ENCODE assay signal across 8 mouse cellular contexts in the genomic region with DNA sequence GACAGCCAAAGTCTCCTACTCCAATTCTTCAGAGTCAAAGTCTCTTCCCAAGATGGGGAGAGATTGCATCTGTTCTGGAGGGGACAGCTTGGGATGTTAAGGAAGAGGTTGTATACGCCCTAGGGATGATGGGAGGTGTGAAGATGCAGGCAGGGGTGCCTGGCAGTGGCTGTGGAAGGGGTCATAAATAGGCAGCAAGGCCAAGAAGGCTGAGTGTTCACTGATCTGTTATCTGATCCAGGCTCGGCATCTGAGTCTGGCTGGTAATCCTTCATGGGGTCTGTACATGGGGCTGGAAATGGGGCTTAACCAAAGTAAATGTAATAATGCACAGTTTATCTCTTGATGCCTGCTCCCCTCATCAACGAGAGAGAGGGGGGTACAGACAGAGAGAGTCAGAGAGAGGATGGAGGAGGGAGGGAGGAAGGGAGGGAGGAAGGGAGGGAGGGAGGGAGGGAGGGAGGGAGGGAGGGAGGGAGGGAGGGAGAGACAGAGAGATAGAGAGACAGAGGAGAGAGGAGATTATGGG. TPM values are rescaled to one million over a fixed set of nuclear protein-coding genes. Genes with fewer than 3 reads are reported as not detected.
A peak's percentile ranks its signal among the peaks of the same experiment; 100 is the strongest.
DNase-seq lines count a peak whose midpoint lies in the region; ATAC-seq and TF ChIP-seq lines count a peak whose summit lies in the region.

Gene Col1a2 (plus strand): TSS at position 212 of the 529 bp plus-strand sequence.

- H3K27me3 ChIP-seq in testis, adult 2 months (ENCODE audit: control insufficient read depth, insufficient read depth, low read length): no peaks in the 10 kb centered on the region; the same call in 1 of the 2 replicates
- no peaks in the 10 kb centered on the region for H3K27me3 ChIP-seq in embryonic facial prominence, embryonic 15.5 days
- H3K27me3 ChIP-seq in liver, embryonic 11.5 days (replicated peaks; ENCODE audit: control insufficient read depth, insufficient read depth, low read length): peaks cover 5% of the 10 kb centered on the region

- TF ChIP-seq CTCF in testis, adult 2 months (IDR thresholded peaks at IDR 0.05; ENCODE audit: control insufficient read depth, insufficient read depth, insufficient replicate concordance, low read depth, low read length): no peak

- peak within 1 kb of the TSS; percentile 64 for H3K9ac ChIP-seq in embryonic facial prominence, embryonic 15.5 days
- peak within 1 kb of the TSS; percentile 50 for H3K9ac ChIP-seq in liver, embryonic 11.5 days (ENCODE audit: low read depth, low read length)

- peaks cover 7% of the 10 kb centered on the region for H3K4me1 ChIP-seq in testis, adult 2 months (ENCODE audit: control insufficient read depth, insufficient read depth, low read length)
- H3K4me1 ChIP-seq in embryonic facial prominence, embryonic 15.5 days: peaks cover 11% of the 10 kb centered on the region
- H3K4me1 ChIP-seq in liver, embryonic 11.5 days (replicated peaks; ENCODE audit: control insufficient read depth, insufficient read depth, low read length): 0 out of 2 replicates have a peak, but pooled peaks cover 2% of the 10 kb centered on the region

- 15% methylated on average over 3 of the region's 3 CpGs for WGBS in embryonic facial prominence, embryonic 15.5 days
- 19% methylated on average over 2 of the region's 3 CpGs for WGBS in liver, embryonic 11.5 days

- no peak for TF ChIP-seq POLR2A in testis, adult 2 months (IDR thresholded peaks at IDR 0.05; ENCODE audit: control insufficient read depth, low read depth, low read length)

- no peak for ATAC-seq in embryonic facial prominence, embryonic 15.5 days (ENCODE audit: insufficient number of reproducible peaks, low FRiP score, low TSS enrichment, low read depth)
- no peak; the same call in 1 of the 2 replicates for ATAC-seq in liver, embryonic 11.5 days (replicated peaks; ENCODE audit: low FRiP score)
- no peak for ATAC-seq in inflammation-experienced regulatory T-cells, adult 6 months

- H3K27ac ChIP-seq in testis, adult 2 months (ENCODE audit: control insufficient read depth, insufficient read depth, low read depth, low read length): peak within 1 kb of the TSS; percentile 70
- H3K27ac ChIP-seq in embryonic facial prominence, embryonic 15.5 days (replicated peaks): peak within 1 kb of the TSS; percentile 96
- no peak within 1 kb of the TSS for H3K27ac ChIP-seq in liver, embryonic 11.5 days (ENCODE audit: low read depth, low read length)

- no peaks in the 10 kb centered on the region for H3K36me3 ChIP-seq in testis, adult 2 months (ENCODE audit: control insufficient read depth, insufficient read depth, low read length)
- H3K36me3 ChIP-seq in embryonic facial prominence, embryonic 15.5 days: no peaks in the 10 kb centered on the region
- H3K36me3 ChIP-seq in liver, embryonic 11.5 days (ENCODE audit: control insufficient read depth, insufficient read depth, low read length): no peaks in the 10 kb centered on the region

- H3K4me2 ChIP-seq in embryonic facial prominence, embryonic 15.5 days (replicated peaks): peak within 1 kb of the TSS; percentile 71
- H3K4me2 ChIP-seq in liver, embryonic 11.5 days: peak within 1 kb of the TSS; percentile 68

- DNase-seq in testis, postnatal 10 days (ENCODE audit: low spot score): no peak
- DNase-seq in heart, postnatal 25 days (ENCODE audit: low spot score): no peak
- no peak for DNase-seq in liver, embryonic 11.5 days (ENCODE audit: low spot score)
- no peak for DNase-seq in right cerebral cortex, postnatal 14 days
- no peak for DNase-seq in ovary, postnatal 10 days (ENCODE audit: low spot score)

- intact Hi-C loops in heart, postnatal 25 days (cut with DNase I): loop anchor here (1.0 kb wide), 1 partner anchor 87 kb away; no protein-coding TSS in a partner anchor

- H3K4me3 ChIP-seq in testis, adult 2 months (ENCODE audit: control insufficient read depth, low read depth, low read length): peak within 1 kb of the TSS; percentile 85
- H3K4me3 ChIP-seq in embryonic facial prominence, embryonic 15.5 days (replicated peaks): peak within 1 kb of the TSS; percentile 54
- peak within 1 kb of the TSS; percentile 45 for H3K4me3 ChIP-seq in liver, embryonic 11.5 days (ENCODE audit: low read depth, low read length)

- H3K9me3 ChIP-seq in embryonic facial prominence, embryonic 15.5 days (replicated peaks): no peaks in the 10 kb centered on the region
- H3K9me3 ChIP-seq in liver, embryonic 11.5 days (ENCODE audit: control insufficient read depth, low read length): no peaks in the 10 kb centered on the region

RNA-seq across cellular contexts. Expression of gene Col1a2, which starts in this region (rescaled TPM):
- 23.3 and 27.5 TPM in 2 replicates for polyA plus RNA-seq in testis, adult 2 months (2012; rRNA removed)
- 2,269 and 2,307 TPM in 2 replicates for polyA plus RNA-seq in embryonic facial prominence, embryonic 15.5 days (2015; fragmentation: Nextera tagmentation; extraction: Ambion mirVana)
- 100 to 1,000 TPM; 176 to 187 TPM for total RNA-seq in heart, postnatal 25 days (2021)
- 144 and 156 TPM in 2 replicates for polyA plus RNA-seq in liver, embryonic 11.5 days (2014; fragmentation: Nextera tagmentation; extraction: Ambion mirVana)
- under 1 TPM in 2 of 3 experiments, not detected in 1; 0.15 to 0.16 TPM for polyA plus RNA-seq in inflammation-experienced regulatory T-cells, adult 6 months (2017; shearing (Covaris generic))

Comparison
In these comparisons a context has a peak if more than half of its experiments do, and no peak if none do; other contexts are left out.
1. RNA of gene Col1a2 (polyA plus RNA-seq): 2,269 to 2,307 TPM in embryonic facial prominence, embryonic 15.5 days, 144 to 156 TPM in liver, embryonic 11.5 days and 23.3 to 27.5 TPM in testis, adult 2 months; 0.15 to 0.16 TPM in inflammation-experienced regulatory T-cells, adult 6 months; every median in the first group is over 10 times any median in the second.
2. RNA of gene Col1a2 (polyA plus RNA-seq): 2,269 to 2,307 TPM in embryonic facial prominence, embryonic 15.5 days; 144 to 156 TPM in liver, embryonic 11.5 days and 23.3 to 27.5 TPM in testis, adult 2 months; every median in the first group is over 10 times any median in the second.
3. Peak in every context shown above with its lines, with median percentiles within 50 percentile points of each other: H3K4me3 ChIP-seq.